Comparison of ENCODE assay signal across 23 mouse cellular contexts in genomic region chr14:71030164-71030880, GRCm38 (mm10).
DNase-seq lines count a peak whose midpoint lies in the region; ATAC-seq and TF ChIP-seq lines count a peak whose summit lies in the region.
"Had no signal": no experiment of that assay in that cellular context is flagged by ENCODE, and none has a peak within 500 bp of the region (broad histone marks: within the 10 kb centered on the region; RNA-seq: fewer than 3 reads in every experiment).

No protein-coding gene starts in this region.

- no peak overlapping the region for H3K4me2 ChIP-seq in hindbrain, embryonic 14.5 days (replicated peaks)
- no peak overlapping the region for H3K4me2 ChIP-seq in midbrain, embryonic 14.5 days (ENCODE audit: low read length)
- no peak overlapping the region for H3K4me2 ChIP-seq in midbrain, embryonic 15.5 days
- H3K4me2 ChIP-seq in lung, postnatal 0 days (replicated peaks; ENCODE audit: low read depth, low read length) = no peak overlapping the region
- H3K4me2 ChIP-seq: hindbrain, embryonic 15.5 days; neural tube, embryonic 13.5 days had no signal

- H3K9me3 ChIP-seq in hindbrain, embryonic 10.5 days = no peaks in the 10 kb centered on the region
- no peaks in the 10 kb centered on the region for H3K9me3 ChIP-seq in hindbrain, embryonic 14.5 days (ENCODE audit: control insufficient read depth, low read length)
- H3K9me3 ChIP-seq in midbrain, embryonic 14.5 days (ENCODE audit: control insufficient read depth, low read length) = no peaks in the 10 kb centered on the region
- H3K9me3 ChIP-seq in midbrain, embryonic 15.5 days = no peaks in the 10 kb centered on the region
- H3K9me3 ChIP-seq in lung, postnatal 0 days (ENCODE audit: low read length) = no peaks in the 10 kb centered on the region
- H3K9me3 ChIP-seq: hindbrain, embryonic 15.5 days; limb, embryonic 10.5 days; neural tube, embryonic 13.5 days had no signal

- DNase-seq in hindbrain, embryonic 10.5 days (ENCODE audit: low spot score) = no peak
- DNase-seq in hindbrain, embryonic 14.5 days (ENCODE audit: low spot score) = no peak
- DNase-seq in midbrain, embryonic 14.5 days = peak; percentile 14
- DNase-seq in lung, postnatal 0 days (ENCODE audit: low spot score) = peak; percentile 34
- DNase-seq in retina, postnatal 1 day = peak; percentile 89
- no peak for DNase-seq in thymus, postnatal 0 days (ENCODE audit: low spot score)
- no peak for DNase-seq in layer of hippocampus, adult 11-12 months (ENCODE audit: low spot score)
- DNase-seq: adrenal gland, postnatal 10 days; cerebellum, adult 11-12 months; gastrocnemius, postnatal 14 days; heart, adult 2 months; liver, postnatal 0 days; right cerebral cortex, postnatal 14 days; spleen, adult 18-20 months; thymus, postnatal 4 days had no signal

- no peak for TF ChIP-seq CTCF in lung, postnatal 0 days (IDR thresholded peaks at IDR 0.05)

- H3K36me3 ChIP-seq in hindbrain, embryonic 10.5 days = no peaks in the 10 kb centered on the region
- no peaks in the 10 kb centered on the region for H3K36me3 ChIP-seq in hindbrain, embryonic 14.5 days (replicated peaks; ENCODE audit: control insufficient read depth, insufficient read depth)
- H3K36me3 ChIP-seq in midbrain, embryonic 14.5 days (ENCODE audit: control insufficient read depth, insufficient read depth, low read length) = no peaks in the 10 kb centered on the region
- H3K36me3 ChIP-seq in midbrain, embryonic 15.5 days (replicated peaks) = no peaks in the 10 kb centered on the region
- no peaks in the 10 kb centered on the region for H3K36me3 ChIP-seq in lung, postnatal 0 days (ENCODE audit: insufficient read depth, low read length)
- H3K36me3 ChIP-seq: hindbrain, embryonic 15.5 days; limb, embryonic 10.5 days; neural tube, embryonic 13.5 days had no signal

- H3K9ac ChIP-seq in hindbrain, embryonic 14.5 days = no peak overlapping the region
- H3K9ac ChIP-seq in midbrain, embryonic 14.5 days (replicated peaks; ENCODE audit: low read length) = no peak overlapping the region
- H3K9ac ChIP-seq in midbrain, embryonic 15.5 days = no peak overlapping the region
- no peak overlapping the region for H3K9ac ChIP-seq in lung, postnatal 0 days (replicated peaks; ENCODE audit: low read depth)
- H3K9ac ChIP-seq: hindbrain, embryonic 15.5 days; liver, postnatal 0 days; neural tube, embryonic 13.5 days had no signal

- H3K27me3 ChIP-seq in hindbrain, embryonic 10.5 days (ENCODE audit: insufficient read depth, poor library complexity, severe bottlenecking) = no peaks in the 10 kb centered on the region
- H3K27me3 ChIP-seq in hindbrain, embryonic 14.5 days (ENCODE audit: control insufficient read depth, insufficient read depth, low read length) = no peaks in the 10 kb centered on the region
- H3K27me3 ChIP-seq in midbrain, embryonic 14.5 days (ENCODE audit: control insufficient read depth, insufficient read depth, low read length) = no peaks in the 10 kb centered on the region
- H3K27me3 ChIP-seq in midbrain, embryonic 15.5 days (replicated peaks) = no peaks in the 10 kb centered on the region
- no peaks in the 10 kb centered on the region for H3K27me3 ChIP-seq in lung, postnatal 0 days (replicated peaks; ENCODE audit: insufficient read depth, low read length)
- H3K27me3 ChIP-seq: hindbrain, embryonic 15.5 days; neural tube, embryonic 13.5 days; Patski had no signal

- TF ChIP-seq EP300 in lung, postnatal 0 days (IDR thresholded peaks at IDR 0.05) = no peak

- WGBS in hindbrain, embryonic 10.5 days = 79% methylated on average over 9 of the region's 9 CpGs
- WGBS in hindbrain, embryonic 14.5 days = 67% methylated on average over 9 of the region's 9 CpGs
- WGBS in midbrain, embryonic 14.5 days = 51% methylated on average over 9 of the region's 9 CpGs
- 62% methylated on average over 9 of the region's 9 CpGs for WGBS in midbrain, embryonic 15.5 days
- 71% methylated on average over 9 of the region's 9 CpGs for WGBS in lung, postnatal 0 days

- peak overlapping the region; percentile 50 for H3K27ac ChIP-seq in hindbrain, embryonic 10.5 days
- no peak overlapping the region for H3K27ac ChIP-seq in hindbrain, embryonic 14.5 days
- no peak overlapping the region for H3K27ac ChIP-seq in midbrain, embryonic 14.5 days (replicated peaks; ENCODE audit: low read depth, low read length)
- no peak overlapping the region for H3K27ac ChIP-seq in midbrain, embryonic 15.5 days
- 0 out of 2 replicates have a peak overlapping the region, but pooled peaks have one; percentile 20 for H3K27ac ChIP-seq in lung, postnatal 0 days (ENCODE audit: low read length)
- H3K27ac ChIP-seq: heart, adult 2 months; hindbrain, embryonic 15.5 days; limb, embryonic 10.5 days; neural tube, embryonic 13.5 days had no signal

- H3K4me3 ChIP-seq in hindbrain, embryonic 10.5 days = no peak overlapping the region
- H3K4me3 ChIP-seq in hindbrain, embryonic 14.5 days (replicated peaks; ENCODE audit: low read length) = no peak overlapping the region
- H3K4me3 ChIP-seq in midbrain, embryonic 14.5 days (replicated peaks; ENCODE audit: low read depth, low read length) = no peak overlapping the region
- H3K4me3 ChIP-seq in midbrain, embryonic 15.5 days = no peak overlapping the region
- H3K4me3 ChIP-seq in lung, postnatal 0 days (ENCODE audit: low read depth, low read length) = no peak overlapping the region
- H3K4me3 ChIP-seq: erythroblast, embryonic 14.5 days; heart, adult 2 months; hindbrain, embryonic 15.5 days; limb, embryonic 10.5 days; neural tube, embryonic 13.5 days had no signal

- ATAC-seq in hindbrain, embryonic 14.5 days (ENCODE audit: low FRiP score) = no peak
- no peak; the same call in 1 of the 2 replicates for ATAC-seq in midbrain, embryonic 14.5 days (ENCODE audit: low FRiP score, low TSS enrichment)
- no peak for ATAC-seq in midbrain, embryonic 15.5 days (replicated peaks)
- peak; percentile 9; the same call in 1 of the 2 replicates for ATAC-seq in lung, postnatal 0 days
- ATAC-seq: forebrain, embryonic 14.5 days; intestine, postnatal 0 days; liver, postnatal 0 days; Patski had no signal

- H3K4me1 ChIP-seq in hindbrain, embryonic 10.5 days (replicated peaks) = peaks cover 10% of the 10 kb centered on the region; the same call in 1 of the 2 replicates
- H3K4me1 ChIP-seq in hindbrain, embryonic 14.5 days (replicated peaks; ENCODE audit: control insufficient read depth, insufficient read depth, low read length) = 0 out of 2 replicates have a peak, but pooled peaks cover 7% of the 10 kb centered on the region
- 0 out of 2 replicates have a peak, but pooled peaks cover 5% of the 10 kb centered on the region for H3K4me1 ChIP-seq in midbrain, embryonic 14.5 days (ENCODE audit: control insufficient read depth, insufficient read depth, low read length)
- H3K4me1 ChIP-seq in midbrain, embryonic 15.5 days = no peaks in the 10 kb centered on the region
- no peaks in the 10 kb centered on the region for H3K4me1 ChIP-seq in lung, postnatal 0 days (ENCODE audit: insufficient read depth, low read depth, low read length)
- H3K4me1 ChIP-seq: hindbrain, embryonic 15.5 days; neural tube, embryonic 13.5 days had no signal

Comparison
In these comparisons a context has a peak if more than half of its experiments do, and no peak if none do; other contexts are left out.
1. H3K27ac ChIP-seq: peak in hindbrain, embryonic 10.5 days (single experiment) and lung, postnatal 0 days (single experiment); none in hindbrain, embryonic 14.5 days (single experiment), midbrain, embryonic 14.5 days (single experiment) and midbrain, embryonic 15.5 days (single experiment).
2. DNase-seq: peak in midbrain, embryonic 14.5 days (single experiment), lung, postnatal 0 days (single experiment) and retina, postnatal 1 day (single experiment); none in hindbrain, embryonic 10.5 days (single experiment), hindbrain, embryonic 14.5 days (single experiment), thymus, postnatal 0 days (single experiment) and layer of hippocampus, adult 11-12 months (single experiment).